Mouse (Mus musculus): Measurements from ENCODE around the gene Slc8a1.

Gene Slc8a1

GRCm38 (mm10) chr17:81669062-81669815, 68.9 kb downstream of the Slc8a1 start:
- DNase-seq (ENCODE audit: low spot score): peak; percentile 35

DNA sequence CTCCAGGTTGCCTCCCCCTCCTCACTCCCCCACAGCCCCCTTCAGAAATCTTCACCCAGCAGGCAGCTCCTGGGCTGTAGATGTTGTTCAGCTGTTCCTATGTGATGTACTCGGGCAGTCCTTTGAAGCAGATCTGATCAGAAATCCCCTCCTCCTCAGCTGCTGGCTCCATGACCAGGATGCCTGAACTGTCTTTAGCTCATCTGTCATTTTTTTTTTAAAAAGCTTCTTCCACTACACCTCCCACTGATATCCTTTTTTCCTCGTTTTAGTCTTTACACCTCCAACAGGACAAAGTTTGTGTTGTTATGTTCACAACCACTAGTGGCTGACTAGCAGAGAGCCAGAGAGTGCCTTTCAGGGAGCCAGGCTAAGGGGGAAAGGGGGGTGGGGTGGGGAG, 69.7 kb downstream of the Slc8a1 start:
- DNase-seq (ENCODE audit: low spot score): no peak

GRCm38 (mm10) chr17:81667935-81668334, 70.2 kb downstream of the Slc8a1 start:
- DNase-seq (ENCODE audit: low spot score): no peak

DNA sequence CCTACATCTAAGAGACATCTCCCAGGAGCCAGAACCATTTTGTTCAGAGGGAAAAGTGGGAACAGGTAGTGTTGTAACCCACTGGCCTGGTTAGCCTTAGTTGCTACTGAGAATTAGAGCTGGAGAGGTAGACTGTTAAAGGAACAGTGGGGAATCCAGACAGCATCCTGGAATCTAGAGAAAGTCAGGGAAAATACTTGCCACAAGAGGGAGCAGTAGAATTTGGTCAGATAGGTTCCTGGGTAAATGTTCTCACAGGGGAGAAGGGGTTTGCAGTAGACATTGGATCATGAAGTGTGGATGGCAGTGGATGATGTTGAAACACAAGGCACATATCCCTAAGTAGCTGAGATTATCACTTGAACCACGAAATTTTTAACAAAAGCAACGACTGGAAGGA, 71.6 kb downstream of the Slc8a1 start:
- DNase-seq (ENCODE audit: low spot score): no peak

DNA sequence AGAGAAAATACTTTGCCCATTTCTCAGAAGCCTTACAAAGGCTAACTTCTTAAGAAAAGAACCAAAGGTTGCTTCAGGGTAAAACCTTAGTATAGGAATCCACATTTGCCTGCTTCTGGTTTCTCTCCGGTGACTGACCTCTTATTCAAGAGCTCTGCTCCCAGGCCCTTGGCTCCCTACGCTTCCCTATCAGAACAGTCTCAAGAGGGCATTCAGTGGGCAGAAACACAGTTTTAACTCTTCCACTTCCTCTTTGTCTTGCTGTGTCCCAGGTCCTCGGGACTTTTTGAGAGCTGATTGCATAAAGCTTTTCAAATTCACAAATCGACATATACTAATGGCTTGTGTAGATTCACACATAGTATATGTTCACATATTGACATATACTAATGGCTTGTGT, 73.3 kb downstream of the Slc8a1 start:
- DNase-seq (ENCODE audit: low spot score): no peak

GRCm38 (mm10) chr17:81657828-81658227, 80.3 kb downstream of the Slc8a1 start:
- no peak for DNase-seq (ENCODE audit: low spot score)

DNA sequence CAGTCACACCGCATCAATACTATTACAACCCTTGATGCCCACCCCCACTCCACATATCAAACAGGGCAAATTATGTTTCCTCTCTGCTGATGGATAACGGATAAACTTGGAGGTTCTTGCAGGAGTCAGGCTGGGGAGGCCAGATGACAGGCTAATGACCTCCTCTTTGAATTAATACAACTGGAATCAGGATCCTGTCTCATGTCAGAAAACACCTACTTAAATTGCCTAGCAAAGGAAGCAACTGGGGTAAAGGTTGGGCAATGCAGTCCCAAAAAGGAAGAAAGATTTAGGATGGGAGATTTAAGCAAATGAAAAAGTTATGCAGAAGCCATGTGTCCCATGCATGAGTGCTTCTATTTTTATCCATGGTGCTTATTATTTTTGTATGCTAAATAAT, 83.6 kb downstream of the Slc8a1 start:
- DNase-seq (ENCODE audit: low spot score): no peak

GRCm38 (mm10) chr17:81652958-81653357, 85.2 kb downstream of the Slc8a1 start:
- no peak for DNase-seq (ENCODE audit: low spot score)

DNA sequence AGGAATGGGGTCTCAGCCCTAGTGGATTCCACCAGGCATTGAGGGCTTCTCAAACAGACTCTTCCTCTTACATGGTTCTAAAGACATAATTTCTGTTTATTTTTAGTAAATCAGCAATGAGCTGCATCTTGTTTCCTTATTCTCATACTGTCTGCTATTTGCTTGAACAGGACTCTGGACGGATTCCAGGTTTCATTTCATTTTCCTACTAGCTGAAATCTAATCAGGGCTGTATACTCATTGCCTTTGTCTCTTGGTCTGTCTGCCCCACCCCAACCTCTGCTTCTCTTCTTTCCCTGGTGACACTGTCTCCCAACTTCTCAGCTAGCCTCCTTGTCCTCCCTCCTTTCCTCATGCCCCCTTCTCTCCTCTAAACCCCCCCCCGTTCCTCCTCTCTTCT, 101.4 kb downstream of the Slc8a1 start:
- DNase-seq (ENCODE audit: low spot score): no peak

GRCm38 (mm10) chr17:81630471-81630870, 107.7 kb downstream of the Slc8a1 start:
- no peak for DNase-seq (ENCODE audit: low spot score)

GRCm38 (mm10) chr17:81621188-81621644, 117.0 kb downstream of the Slc8a1 start:
- DNase-seq (ENCODE audit: low spot score): peak; percentile 5

DNA sequence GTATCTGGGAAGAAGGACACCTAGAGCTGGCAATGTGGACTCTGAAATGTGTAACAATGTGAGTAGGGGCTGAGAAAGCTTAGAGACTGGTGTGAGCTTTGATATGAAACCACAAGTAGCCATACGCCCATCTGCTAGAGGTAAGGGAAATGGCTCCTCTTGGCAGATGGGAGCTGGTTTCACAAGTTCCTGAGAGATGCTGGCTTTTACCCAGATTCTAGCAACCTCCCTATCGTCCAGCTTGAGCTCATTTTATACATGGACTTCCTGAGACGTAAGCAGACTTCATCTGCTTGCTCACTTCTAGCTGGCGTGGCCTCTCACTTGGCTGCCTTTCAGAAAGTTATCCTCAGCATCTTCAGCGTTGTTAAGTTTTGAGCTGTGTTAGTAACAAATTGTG, 119.7 kb downstream of the Slc8a1 start:
- no peak for DNase-seq (ENCODE audit: low spot score)

DNA sequence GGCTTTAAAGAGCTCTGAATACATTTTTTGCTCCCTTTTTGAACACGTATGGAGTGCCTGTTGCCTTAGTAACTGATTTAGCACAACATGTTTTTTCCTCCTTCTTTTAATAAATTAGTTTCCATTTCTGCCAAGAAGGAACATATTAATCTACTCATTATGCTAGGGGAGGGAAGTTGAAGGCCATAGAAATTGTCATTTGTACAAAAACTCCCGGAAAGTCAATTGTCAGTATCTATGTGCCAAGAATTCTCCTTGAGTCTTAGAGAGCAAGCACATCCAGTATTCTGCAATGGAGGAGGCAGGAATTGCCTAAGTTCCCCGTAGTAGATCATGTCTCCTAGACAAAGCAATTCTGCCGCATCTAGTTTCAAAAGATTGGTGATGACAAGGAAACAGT, 121.9 kb downstream of the Slc8a1 start:
- DNase-seq (ENCODE audit: low spot score): no peak

DNA sequence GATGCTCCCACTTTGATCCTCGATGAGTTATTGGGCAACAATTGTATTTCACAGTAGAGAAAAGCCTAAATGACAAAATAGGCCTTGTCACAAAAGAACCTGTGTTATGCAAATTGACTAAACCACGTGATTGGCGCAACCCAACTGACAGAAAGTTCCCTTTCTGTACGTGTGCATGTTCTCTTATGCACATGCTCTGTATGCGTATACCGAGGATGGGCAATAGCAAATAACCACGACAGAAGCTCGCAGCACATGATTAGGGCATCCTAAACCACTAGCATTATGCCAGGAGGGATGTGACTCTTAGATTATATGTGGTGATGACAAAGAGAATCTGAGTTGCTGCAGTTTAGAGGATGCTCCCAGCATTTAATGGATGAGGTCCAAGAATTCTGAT, 122.8 kb downstream of the Slc8a1 start:
- no peak for DNase-seq (ENCODE audit: low spot score)

GRCm38 (mm10) chr17:81607515-81607914, 130.7 kb downstream of the Slc8a1 start:
- DNase-seq (ENCODE audit: low spot score): no peak

DNA sequence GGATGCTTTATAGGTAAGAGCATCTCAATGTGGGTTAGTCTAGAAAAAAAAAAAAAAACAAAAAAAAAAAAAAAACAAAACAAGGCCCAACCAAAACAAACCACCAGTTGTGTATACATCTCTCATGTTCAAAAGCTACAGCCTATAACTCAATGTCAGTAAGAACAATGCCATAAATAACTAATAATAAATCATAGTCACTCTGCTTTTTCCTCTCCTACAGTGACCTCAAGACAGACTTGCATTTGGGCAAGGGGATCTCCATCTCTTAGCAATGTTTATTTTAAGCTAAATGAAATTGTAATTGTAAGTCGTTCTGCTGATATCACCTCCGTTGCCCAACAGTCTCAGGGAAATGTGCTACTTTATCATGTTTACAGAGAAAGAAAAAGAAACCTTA, 132.1 kb downstream of the Slc8a1 start:
- no peak for DNase-seq (ENCODE audit: low spot score)

DNA sequence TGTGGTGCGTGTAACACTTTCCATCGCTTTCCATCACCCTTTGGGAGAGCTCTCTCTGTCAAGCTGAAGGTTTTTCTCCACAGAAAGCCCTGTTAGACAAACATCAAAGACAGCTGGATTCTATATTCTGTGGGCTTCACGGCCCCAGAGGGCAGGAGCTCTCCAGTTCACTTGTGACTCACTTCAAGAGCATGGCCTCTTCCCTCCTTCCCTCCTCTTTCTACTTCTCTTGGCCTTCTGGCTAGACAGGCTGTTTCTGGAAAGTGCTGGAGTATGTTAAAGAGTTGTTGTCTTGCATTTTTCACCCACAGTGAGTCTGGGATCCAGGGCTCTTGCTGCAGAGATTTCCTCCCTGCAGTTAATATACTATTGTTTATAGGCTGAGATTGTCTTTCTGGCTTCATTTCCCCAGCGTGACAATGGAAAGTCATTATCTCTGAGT, 132.9 kb downstream of the Slc8a1 start:
- DNase-seq (ENCODE audit: low spot score): no peak

GRCm38 (mm10) chr17:81599072-81599471, 139.1 kb downstream of the Slc8a1 start:
- DNase-seq (ENCODE audit: low spot score): no peak

GRCm38 (mm10) chr17:81589791-81590190, 148.4 kb downstream of the Slc8a1 start:
- DNase-seq (ENCODE audit: low spot score): no peak

- DNase-seq (ENCODE audit: low spot score): no peak
These were observed 151.4 kb downstream of the Slc8a1 start for GRCm38 (mm10) chr17:81586759-81587158.

GRCm38 (mm10) chr17:81579728-81580425, 158.3 kb downstream of the Slc8a1 start:
- DNase-seq (ENCODE audit: low spot score): no peak

DNA sequence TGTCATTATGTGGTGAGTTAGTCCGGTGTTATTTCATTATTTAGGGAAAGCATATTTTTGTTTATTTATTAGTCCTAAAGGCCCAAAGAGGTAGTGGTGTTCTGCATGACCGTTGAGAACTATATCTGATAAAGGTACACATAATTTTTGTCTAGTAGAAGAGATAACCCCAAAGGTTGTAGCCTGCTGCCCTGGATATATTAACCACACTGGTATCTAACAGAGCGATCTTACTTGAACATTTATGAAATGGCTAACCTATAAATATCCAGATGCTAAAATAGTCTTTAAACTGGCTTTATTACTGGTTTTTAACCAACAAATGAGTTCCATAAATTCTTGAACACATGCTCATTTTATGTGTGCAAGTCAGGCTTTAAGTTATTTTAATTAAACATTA, 161.3 kb downstream of the Slc8a1 start:
- DNase-seq (ENCODE audit: low spot score): no peak

GRCm38 (mm10) chr17:81565634-81566372, 172.4 kb downstream of the Slc8a1 start:
- DNase-seq (ENCODE audit: low spot score): no peak

Measured in ovary, postnatal 36 days (tissue).